Mouse (Mus musculus) limb, embryonic 12.5 days (tissue): Measurements from ENCODE around the gene Gm20388. TPM values are rescaled to one million over a fixed set of nuclear protein-coding genes. Genes with fewer than 3 reads are reported as not detected.

Source experiments
- ATAC-seq: fragments of 200-750 bp; cut with Nextera tagmentation; 2 replicates; pipeline ENCODE4 v1.8.0; 2017; ENCODE audit warnings: low read depth, moderate TSS enrichment; ENCODE audit not compliant: insufficient number of reproducible peaks, insufficient read depth, low FRiP score, low TSS enrichment
- H3K27ac ChIP-seq: fragments of 300-500 bp; sonication (generic); 2 replicates; pipeline ENCODE4 v1.5.1; 2016; ENCODE audit warnings: mild to moderate bottlenecking, moderate library complexity
- H3K27me3 ChIP-seq: fragments of 300-500 bp; sonication (generic); 2 replicates; pipeline ENCODE4 v1.6.1; 2016; ENCODE audit warnings: mild to moderate bottlenecking, moderate library complexity
- H3K36me3 ChIP-seq: fragments of 300-500 bp; sonication (generic); 2 replicates; pipeline ENCODE4 v1.6.1; 2016; ENCODE audit warnings: mild to moderate bottlenecking, moderate library complexity
- H3K4me1 ChIP-seq: fragments of 300-500 bp; sonication (generic); replicated peaks from 2 replicates; pipeline ENCODE4 v1.6.1; 2016
- H3K4me2 ChIP-seq: fragments of 300-500 bp; sonication (generic); 2 replicates; pipeline ENCODE4 v1.6.1; 2016; ENCODE audit warnings: mild to moderate bottlenecking, moderate library complexity
- H3K4me3 ChIP-seq: fragments of 300-500 bp; sonication (generic); replicated peaks from 2 replicates; pipeline ENCODE4 v1.5.1; 2016; ENCODE audit warnings: mild to moderate bottlenecking
- H3K9ac ChIP-seq: fragments of 300-500 bp; sonication (generic); replicated peaks from 2 replicates; pipeline ENCODE4 v1.6.1; 2016; ENCODE audit warnings: mild to moderate bottlenecking, moderate library complexity
- H3K9me3 ChIP-seq: fragments of 300-500 bp; sonication (generic); 2 replicates; pipeline ENCODE4 v1.6.1; 2016; ENCODE audit warnings: mild to moderate bottlenecking, moderate library complexity
- WGBS: fragments of 180-500 bp; shearing (Covaris S2); methylation state at CpG from one replicate; pipeline ENCODE4 v1.1.7; 2016; 5-methylcytosine and 5-hydroxymethylcytosine counted together
- polyA plus RNA-seq: library from polyadenylated mRNA; unstranded; fragments of >200 nt; fragmentation: Nextera tagmentation; extraction: Ambion mirVana; gene quantifications from 2 replicates; pipeline ENCODE4 v1.2.1, GENCODE M21; 2016

Gene Gm20388
- polyA plus RNA-seq, 1 experiment from 2014 or later: not detected

- Histone ChIP-seq H3K9ac (peak overlapping the region; percentile 42), H3K4me2 (peak overlapping the region; percentile 28), H3K9me3 (no peaks in the 10 kb centered on the region), H3K4me1 (peaks cover 31% of the 10 kb centered on the region), H3K27me3 (no peaks in the 10 kb centered on the region), H3K36me3 (0 out of 2 replicates have a peak, but pooled peaks cover 3% of the 10 kb centered on the region), H3K4me3 (no peak overlapping the region), H3K27ac (peak overlapping the region; percentile 89)
- WGBS: 14% methylated on average over 6 of the region's 6 CpGs
- peak; percentile 52; the same call in 1 of the 2 replicates for ATAC-seq
These were observed 2607.0 kb downstream of the Gm20388 start for GRCm38 (mm10) chr8:122517541-122518190.

GRCm38 (mm10) chr8:122520611-122521010 lies 2610.0 kb downstream of the Gm20388 start:
- peaks cover 58% of the 10 kb centered on the region for H3K4me1 ChIP-seq
- no peak overlapping the region for H3K9ac ChIP-seq
- no peaks in the 10 kb centered on the region for H3K9me3 ChIP-seq
- no peak for ATAC-seq
- H3K36me3 ChIP-seq: no peaks in the 10 kb centered on the region
- peak overlapping the region; percentile 23; the same call in 1 of the 2 replicates for H3K27ac ChIP-seq
- H3K4me3 ChIP-seq: no peak overlapping the region
- no peak overlapping the region for H3K4me2 ChIP-seq
- no peaks in the 10 kb centered on the region for H3K27me3 ChIP-seq
- 86% methylated on average over 11 of the region's 11 CpGs for WGBS

- H3K9me3 ChIP-seq: no peaks in the 10 kb centered on the region
- H3K9ac ChIP-seq: 0 out of 2 replicates have a peak overlapping the region, but pooled peaks have one; percentile 18
- H3K27me3 ChIP-seq: no peaks in the 10 kb centered on the region
- H3K36me3 ChIP-seq: no peaks in the 10 kb centered on the region
- 0 out of 2 replicates have a peak overlapping the region, but pooled peaks have one; percentile 1 for H3K4me3 ChIP-seq
- peaks cover 61% of the 10 kb centered on the region for H3K4me1 ChIP-seq
- H3K4me2 ChIP-seq: peak overlapping the region; percentile 48
- H3K27ac ChIP-seq: peak overlapping the region; percentile 75
- whole genome bisulfite sequencing: 42% methylated on average over 14 of the region's 14 CpGs
- ATAC-seq: no peak
These were observed 2612.4 kb downstream of the Gm20388 start for GRCm38 (mm10) chr8:122522796-122523651.

- Histone ChIP-seq H3K4me1 (peaks cover 53% of the 10 kb centered on the region), H3K9ac (peak overlapping the region; percentile 18; the same call in 1 of the 2 replicates), H3K36me3 (no peaks in the 10 kb centered on the region), H3K27me3 (no peaks in the 10 kb centered on the region), H3K4me3 (0 out of 2 replicates have a peak overlapping the region, but pooled peaks have one; percentile 1), H3K27ac (peak overlapping the region; percentile 75), H3K4me2 (peak overlapping the region; percentile 48), H3K9me3 (no peaks in the 10 kb centered on the region)
- 13% methylated on average over 23 of the region's 23 CpGs for WGBS
- ATAC-seq: no peak
These were observed 2613.2 kb downstream of the Gm20388 start for GRCm38 (mm10) chr8:122523652-122524360.

- Histone ChIP-seq H3K27ac (peak overlapping the region; percentile 75), H3K4me3 (no peak overlapping the region), H3K4me1 (peaks cover 50% of the 10 kb centered on the region), H3K9ac (peak overlapping the region; percentile 14; the same call in 1 of the 2 replicates), H3K9me3 (no peaks in the 10 kb centered on the region), H3K27me3 (no peaks in the 10 kb centered on the region), H3K36me3 (no peaks in the 10 kb centered on the region), H3K4me2 (peak overlapping the region; percentile 48)
- no peak for ATAC-seq
- 64% methylated on average over 6 of the region's 6 CpGs for WGBS
These were observed 2613.9 kb downstream of the Gm20388 start for GRCm38 (mm10) chr8:122524506-122524905.

- H3K4me3 ChIP-seq: no peak overlapping the region
- no peaks in the 10 kb centered on the region for H3K36me3 ChIP-seq
- ATAC-seq: no peak
- 80% methylated on average over 6 of the region's 6 CpGs for WGBS
- H3K27ac ChIP-seq: peak overlapping the region; percentile 75; the same call in 1 of the 2 replicates
- H3K9me3 ChIP-seq: no peaks in the 10 kb centered on the region
- no peaks in the 10 kb centered on the region for H3K27me3 ChIP-seq
- no peak overlapping the region for H3K9ac ChIP-seq
- H3K4me2 ChIP-seq: no peak overlapping the region
- peaks cover 50% of the 10 kb centered on the region for H3K4me1 ChIP-seq
These were observed 2614.4 kb downstream of the Gm20388 start for GRCm38 (mm10) chr8:122525004-122525403.

- Histone ChIP-seq H3K36me3 (no peaks in the 10 kb centered on the region), H3K4me1 (peaks cover 47% of the 10 kb centered on the region), H3K27ac (peak overlapping the region; percentile 42; the same call in 1 of the 2 replicates), H3K27me3 (no peaks in the 10 kb centered on the region), H3K4me2 (no peak overlapping the region), H3K9me3 (no peaks in the 10 kb centered on the region), H3K9ac (no peak overlapping the region), H3K4me3 (no peak overlapping the region)
- ATAC-seq: no peak
- 65% methylated on average over 3 of the region's 3 CpGs for WGBS
These were observed 2615.4 kb downstream of the Gm20388 start for GRCm38 (mm10) chr8:122526084-122526483.

GRCm38 (mm10) chr8:122526526-122527170 lies 2616.0 kb downstream of the Gm20388 start:
- 70% methylated on average over 7 of the region's 7 CpGs for WGBS
- Histone ChIP-seq H3K9ac (no peak overlapping the region), H3K27me3 (no peaks in the 10 kb centered on the region), H3K36me3 (no peaks in the 10 kb centered on the region), H3K9me3 (no peaks in the 10 kb centered on the region), H3K4me2 (no peak overlapping the region), H3K4me3 (no peak overlapping the region), H3K4me1 (peaks cover 47% of the 10 kb centered on the region), H3K27ac (peak overlapping the region; percentile 42; the same call in 1 of the 2 replicates)
- ATAC-seq: no peak

GRCm38 (mm10) chr8:122527937-122528336 lies 2617.3 kb downstream of the Gm20388 start:
- Histone ChIP-seq H3K9ac (no peak overlapping the region), H3K9me3 (no peaks in the 10 kb centered on the region), H3K36me3 (no peaks in the 10 kb centered on the region), H3K4me2 (no peak overlapping the region), H3K27ac (no peak overlapping the region), H3K27me3 (no peaks in the 10 kb centered on the region), H3K4me3 (no peak overlapping the region), H3K4me1 (peaks cover 49% of the 10 kb centered on the region)
- ATAC-seq: no peak
- WGBS: 89% methylated on average over 3 of the region's 3 CpGs

- Histone ChIP-seq H3K4me3 (no peak overlapping the region), H3K27ac (no peak overlapping the region), H3K9me3 (no peaks in the 10 kb centered on the region), H3K4me1 (peaks cover 40% of the 10 kb centered on the region), H3K36me3 (no peaks in the 10 kb centered on the region), H3K27me3 (no peaks in the 10 kb centered on the region), H3K9ac (no peak overlapping the region), H3K4me2 (no peak overlapping the region)
- ATAC-seq: no peak
- WGBS: 88% methylated on average over 4 of the region's 4 CpGs
These were observed 2618.5 kb downstream of the Gm20388 start for GRCm38 (mm10) chr8:122529159-122529558.
